Mouse (Mus musculus) kidney, adult 9 months (tissue): Measurements from ENCODE around the gene Spata31d1a.

ENCODE experiments used
- DNase-seq: peaks from one replicate; pipeline ENCODE4 v3.0.0; 2022

The Spata31d1a gene

DNA sequence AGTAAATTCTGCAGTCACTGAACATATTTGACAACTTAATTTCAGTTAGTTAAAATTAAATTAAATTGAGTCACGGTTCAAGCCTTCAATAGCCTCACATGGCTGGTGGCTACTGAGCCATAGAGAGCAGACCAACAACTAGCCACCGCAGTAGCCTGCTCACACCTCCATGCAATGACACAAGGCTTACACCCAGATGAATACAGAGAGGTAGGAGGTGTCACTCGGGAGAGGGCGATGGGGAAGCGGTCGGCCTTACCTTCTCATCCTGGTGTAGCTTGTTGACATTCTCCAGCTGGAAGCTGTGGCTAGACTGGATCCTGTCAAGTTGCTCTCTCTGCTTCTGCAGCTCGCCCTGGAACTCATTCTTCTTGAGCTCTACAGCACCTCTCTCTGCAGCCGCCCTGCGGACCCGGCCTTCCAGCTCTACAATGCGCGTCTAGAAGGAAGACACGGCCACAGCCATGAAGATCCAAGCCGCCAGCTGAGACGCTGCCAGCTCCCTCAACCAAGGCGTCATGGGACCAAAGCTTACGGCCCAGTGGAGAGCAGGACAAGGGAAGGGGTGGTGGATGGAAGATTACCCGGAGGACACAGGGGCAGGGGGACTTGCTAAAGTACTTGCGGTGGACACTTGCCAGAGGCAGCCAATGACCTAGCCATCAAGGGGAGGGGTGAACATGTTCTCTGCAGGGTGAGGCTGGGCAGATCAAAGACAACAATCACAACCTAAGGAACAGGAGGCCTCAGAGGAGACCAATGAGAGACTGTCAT is 46.0 kb downstream of the Spata31d1a start:
- DNase-seq, result peak; percentile 44

GRCm38 (mm10) chr13:59661966-59662365 is 48.2 kb downstream of the Spata31d1a start:
- no peak for DNase-seq

DNA sequence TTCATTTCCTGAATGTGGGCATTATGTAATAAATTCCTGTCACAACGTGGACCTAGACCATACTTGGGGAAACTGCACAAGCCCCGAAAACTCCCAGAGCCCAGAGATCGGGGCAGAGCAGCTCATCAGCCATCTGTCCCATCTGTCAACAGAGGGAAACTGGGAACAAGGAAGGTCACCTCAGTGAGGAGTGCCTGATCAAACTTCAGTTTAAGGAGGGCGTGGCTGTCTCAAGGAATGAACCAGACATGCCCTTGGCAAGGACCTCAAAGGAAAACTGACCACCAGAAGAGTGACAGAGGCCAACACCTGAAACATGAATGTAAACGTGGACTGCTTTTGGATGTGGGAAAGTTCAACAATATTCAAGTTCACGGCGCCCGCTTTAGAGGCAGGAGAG is 48.7 kb downstream of the Spata31d1a start:
- no peak for DNase-seq

- DNase-seq, result no peak
These were observed 49.8 kb downstream of the Spata31d1a start for GRCm38 (mm10) chr13:59660371-59660770.

GRCm38 (mm10) chr13:59657781-59658180 is 52.3 kb downstream of the Spata31d1a start:
- DNase-seq, result no peak

- peak; percentile 44 for DNase-seq
These were observed 53.1 kb downstream of the Spata31d1a start for GRCm38 (mm10) chr13:59656975-59657388.

- DNase-seq, result peak; percentile 17
These were observed 53.8 kb downstream of the Spata31d1a start for GRCm38 (mm10) chr13:59656316-59656832.

DNA sequence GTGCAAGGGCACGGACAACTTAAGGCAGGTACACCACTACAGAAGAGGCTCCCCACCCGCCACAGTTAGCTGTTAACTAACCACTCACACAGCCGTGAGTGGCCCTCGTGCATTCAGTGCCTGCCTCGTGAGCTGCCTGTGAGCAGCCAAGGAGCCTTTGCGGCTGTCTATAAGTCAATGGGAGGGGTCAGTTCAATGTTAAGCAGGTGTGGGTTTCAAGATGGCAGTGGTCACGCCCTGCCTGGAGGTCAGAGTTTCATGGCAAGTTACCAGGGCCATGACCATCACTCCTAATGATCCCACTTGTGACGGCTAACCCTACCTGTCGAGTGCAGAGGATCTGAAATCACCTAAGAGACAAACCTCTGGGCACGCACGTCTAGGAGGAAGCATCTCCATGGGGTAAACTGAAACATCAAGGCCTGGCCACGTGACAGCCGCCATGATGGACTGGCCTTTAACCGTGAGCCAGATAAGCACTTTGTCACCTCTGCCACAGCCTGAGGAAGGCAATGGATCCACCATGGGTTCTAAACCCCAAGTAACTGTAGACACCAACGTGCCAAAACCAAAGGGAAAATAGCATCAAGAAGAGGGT is 54.3 kb downstream of the Spata31d1a start:
- no peak for DNase-seq

- no peak for DNase-seq
These were observed 55.7 kb downstream of the Spata31d1a start for GRCm38 (mm10) chr13:59654465-59654864.

DNA sequence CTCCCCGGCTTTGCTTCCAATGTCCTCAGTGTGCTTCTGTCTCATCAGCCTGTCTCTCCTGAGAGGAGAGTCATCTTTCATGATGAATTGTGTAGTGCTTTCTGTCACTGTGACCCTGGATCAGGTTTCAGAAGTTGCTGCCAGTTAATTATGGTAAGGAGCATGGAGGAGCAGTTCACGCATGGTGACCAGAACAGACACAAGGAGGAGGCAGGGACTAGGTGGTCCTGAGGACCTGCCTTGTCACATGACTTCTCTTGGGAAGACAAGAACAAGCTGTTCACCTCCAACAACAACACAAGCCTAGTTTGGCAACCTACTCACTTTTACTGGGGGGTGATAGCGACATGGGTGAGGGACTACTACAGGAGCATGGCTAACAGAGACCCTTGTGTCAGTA is 57.0 kb downstream of the Spata31d1a start:
- DNase-seq, result no peak

DNA sequence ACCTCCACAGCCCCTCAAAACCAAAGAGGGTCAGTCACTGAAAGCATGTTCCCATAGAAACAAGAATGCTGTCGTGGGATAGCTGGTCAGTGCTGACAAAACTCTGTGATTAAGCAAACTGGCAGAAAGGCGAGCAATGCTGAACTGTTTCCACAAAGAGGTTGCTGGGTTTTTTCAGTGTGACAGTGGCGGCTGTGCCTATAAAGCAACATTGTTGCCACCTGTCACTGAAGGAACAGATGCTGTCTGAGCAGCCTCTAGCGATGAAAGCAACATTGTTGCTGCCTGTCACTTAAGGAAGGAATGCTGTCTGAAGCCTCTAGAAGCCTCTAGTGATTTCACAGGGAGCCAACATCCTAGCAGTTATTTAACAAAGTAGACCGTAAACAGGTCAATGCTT is 57.5 kb downstream of the Spata31d1a start:
- no peak for DNase-seq
